Mouse (Mus musculus): ENCODE results near the gene Akt1s1.
A peak's percentile ranks its signal among the peaks of the same experiment; 100 is the strongest.
"Not testable (repeated sequence)": the region's sequence is repeated elsewhere in the genome, so short reads cannot be mapped to it uniquely, and the experiment has no call there.

Akt1s1 gene

GRCm38 (mm10) chr7:44869697-44870528 is 21.1 kb downstream of the Akt1s1 start, which contains the start of gene Ptov1:
Gene Ptov1, minus strand, starts transcription at chr7:44869788.
- DNase-seq (ENCODE audit: low spot score): peak; percentile 95

- no peak for DNase-seq (ENCODE audit: low spot score)
Measured at GRCm38 (mm10) chr7:44870614-44871013, 21.8 kb downstream of the Akt1s1 start.

- DNase-seq (ENCODE audit: low spot score): no peak
Measured at GRCm38 (mm10) chr7:44871181-44871580, 22.4 kb downstream of the Akt1s1 start.

GRCm38 (mm10) chr7:44871774-44872173 is 23.0 kb downstream of the Akt1s1 start:
- not testable (repeated sequence) for DNase-seq (ENCODE audit: low spot score)

GRCm38 (mm10) chr7:44877833-44878232 is 29.0 kb downstream of the Akt1s1 start:
- DNase-seq (ENCODE audit: low spot score): no peak

DNA sequence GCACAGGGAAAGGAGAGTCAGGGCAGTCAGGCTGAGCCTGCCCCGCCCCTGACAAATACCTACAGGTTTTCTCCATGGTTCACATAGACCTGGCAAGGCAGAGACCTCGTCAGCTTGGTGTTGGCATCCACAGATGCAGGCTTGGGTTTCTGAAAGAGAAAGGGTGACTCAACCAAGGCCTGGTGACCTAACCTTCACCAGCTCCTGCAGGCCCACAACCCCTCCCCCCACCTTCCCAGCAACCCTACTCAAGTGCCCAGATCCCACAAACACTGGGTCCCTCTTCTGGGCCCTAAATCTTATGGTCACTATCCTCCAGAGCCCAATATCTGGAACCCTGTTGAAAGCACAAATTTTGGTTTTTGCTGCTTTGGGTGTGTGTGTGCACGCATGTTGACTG is 34.2 kb downstream of the Akt1s1 start:
- DNase-seq (ENCODE audit: low spot score): no peak

- DNase-seq (ENCODE audit: low spot score): no peak
Measured at GRCm38 (mm10) chr7:44884637-44885036, 35.8 kb downstream of the Akt1s1 start.

DNA sequence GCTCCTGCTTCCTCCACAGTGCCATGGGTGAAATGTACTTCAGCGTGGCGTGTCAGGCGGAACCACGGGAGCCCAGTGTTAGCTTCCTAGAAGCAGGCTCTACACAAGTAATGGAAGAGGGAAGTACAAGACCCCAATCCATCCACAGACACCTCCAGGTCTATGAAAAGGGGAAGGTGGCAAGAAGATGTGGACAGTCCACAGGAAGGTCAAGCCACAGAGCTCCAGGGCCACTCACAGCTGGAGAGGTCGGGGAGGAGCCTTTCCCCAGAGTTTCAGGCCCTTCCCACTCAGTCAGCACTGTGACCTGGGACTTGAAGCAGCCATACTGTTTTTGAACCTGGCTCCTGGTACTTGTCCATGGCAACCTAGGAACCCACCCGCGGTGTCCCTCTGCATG is 38.2 kb downstream of the Akt1s1 start:
- no peak for DNase-seq (ENCODE audit: low spot score)

DNA sequence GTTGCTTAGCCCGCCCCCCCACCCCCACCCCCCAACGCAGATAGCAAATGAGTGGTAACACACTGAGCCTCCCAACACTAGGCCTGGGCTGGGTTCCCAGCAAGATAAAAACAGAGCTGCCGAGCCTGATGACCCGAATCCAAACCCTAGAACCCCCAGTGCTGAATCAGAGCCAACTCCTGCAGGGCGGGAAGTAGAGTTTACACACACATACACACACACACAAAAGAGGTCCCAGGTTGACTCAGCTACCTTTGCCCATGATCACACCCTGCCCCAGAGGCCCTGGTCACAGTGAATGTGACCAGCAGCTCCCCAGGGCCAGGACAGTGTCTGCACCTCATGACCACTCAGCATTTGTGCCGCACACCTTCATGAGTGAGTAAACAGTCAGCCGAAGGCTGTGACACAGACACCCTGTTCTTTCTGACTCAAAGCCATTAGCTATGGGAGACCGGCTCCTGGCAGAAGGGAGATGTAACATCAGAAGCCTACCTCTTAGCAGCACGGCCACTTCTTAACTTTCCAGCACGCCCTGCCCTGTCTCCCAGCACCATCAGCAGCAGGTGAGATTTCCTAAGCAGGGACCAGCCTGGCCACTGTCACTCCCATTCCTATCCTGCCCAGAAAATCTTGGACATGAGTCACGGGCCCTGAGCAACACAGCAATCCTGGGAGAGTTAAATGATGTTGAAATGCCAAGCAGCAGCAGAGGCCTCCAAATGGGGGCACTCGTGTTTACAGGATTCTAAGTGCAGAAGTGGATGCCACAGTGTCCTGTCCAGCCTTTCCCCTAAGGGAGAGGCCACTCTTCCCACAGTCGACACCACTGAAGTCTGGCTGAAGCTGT is 39.7 kb downstream of the Akt1s1 start:
- peak; percentile 78 for DNase-seq (ENCODE audit: low spot score)

GRCm38 (mm10) chr7:44890180-44890579 is 41.4 kb downstream of the Akt1s1 start:
- DNase-seq (ENCODE audit: low spot score): no peak

DNA sequence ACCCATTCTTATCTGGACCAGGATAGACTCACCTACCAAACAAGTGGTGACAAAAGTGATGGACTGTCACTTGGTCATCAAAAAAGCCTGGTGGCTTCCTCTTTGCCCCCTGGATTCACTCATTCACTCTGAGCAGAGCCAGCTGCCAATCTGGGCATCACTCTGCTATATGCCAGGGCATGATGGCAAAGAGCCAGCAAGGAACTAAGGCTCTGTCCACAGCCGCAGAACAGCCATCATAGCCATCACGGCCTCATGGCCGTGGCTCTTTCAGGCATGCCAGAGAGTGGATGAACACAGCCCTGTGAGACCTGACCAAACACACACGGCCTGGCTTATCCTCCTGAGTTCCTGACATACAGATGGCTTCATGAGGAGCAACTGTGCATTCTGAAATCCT is 41.9 kb downstream of the Akt1s1 start:
- DNase-seq (ENCODE audit: low spot score): no peak

GRCm38 (mm10) chr7:44891611-44892010 is 42.8 kb downstream of the Akt1s1 start:
- no peak for DNase-seq (ENCODE audit: low spot score)

DNA sequence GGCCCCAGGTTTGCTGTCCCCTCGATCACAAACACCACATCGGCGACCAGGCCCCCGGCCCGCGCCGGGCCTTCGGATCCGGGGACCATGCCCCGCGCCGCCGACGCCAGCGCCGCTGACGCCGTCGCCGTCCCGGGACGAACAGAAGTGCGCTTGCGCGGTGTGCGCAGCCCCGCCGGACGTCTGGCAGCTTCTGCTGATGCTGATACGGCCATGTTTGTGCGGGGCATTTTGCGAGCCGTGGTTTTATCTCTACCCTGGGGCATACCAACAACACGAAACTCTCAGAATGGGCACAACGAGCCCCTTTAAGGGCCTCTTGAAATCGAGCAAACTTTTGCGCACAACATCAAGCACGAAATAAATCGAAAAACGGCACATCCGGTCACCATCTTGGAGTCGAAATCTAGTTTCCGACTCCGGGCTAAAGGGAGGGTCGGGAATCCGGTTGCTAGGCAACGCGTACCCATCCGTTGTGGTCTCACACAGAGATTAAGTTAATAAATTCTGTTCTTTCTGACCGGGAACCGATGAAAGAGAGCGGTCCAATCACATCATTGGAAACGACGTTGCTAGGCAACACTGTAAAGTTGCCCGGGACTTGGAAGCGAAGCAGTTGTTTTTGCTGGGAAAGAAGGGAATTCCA is 43.6 kb downstream of the Akt1s1 start, which contains the start of gene Med25:
Gene Med25 (minus strand): TSS at position 437 of the 646 bp plus-strand sequence.
- peak; percentile 89 for DNase-seq (ENCODE audit: low spot score)

GRCm38 (mm10) chr7:44893197-44893596 is 44.4 kb downstream of the Akt1s1 start:
- peak; percentile 50 for DNase-seq (ENCODE audit: low spot score)

GRCm38 (mm10) chr7:44894175-44894574 is 45.4 kb downstream of the Akt1s1 start:
- DNase-seq (ENCODE audit: low spot score): no peak

DNA sequence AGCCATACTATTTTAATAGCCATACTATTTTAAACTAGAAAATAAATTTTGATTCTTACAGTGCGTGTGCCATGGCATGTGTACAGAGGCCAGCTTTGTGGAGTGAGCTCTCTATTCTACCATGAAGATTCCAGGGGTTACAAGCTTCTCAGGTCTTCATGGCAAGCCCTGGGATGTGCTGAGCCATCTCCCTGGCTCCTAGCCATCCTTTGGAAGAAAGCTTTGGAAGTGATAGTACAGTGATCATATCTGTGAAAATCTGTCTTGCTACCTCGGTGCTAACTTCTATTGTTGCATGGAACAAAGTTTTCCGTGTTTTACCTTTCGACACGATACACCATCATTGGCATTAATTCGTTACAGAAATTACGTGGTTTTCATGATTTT is 46.4 kb downstream of the Akt1s1 start:
- no peak for DNase-seq (ENCODE audit: low spot score)

- DNase-seq (ENCODE audit: low spot score): peak; percentile 93
Measured at GRCm38 (mm10) chr7:44895593-44896434, 47.0 kb downstream of the Akt1s1 start, which contains the start of gene Fuz. Gene Fuz, plus strand, starts transcription at chr7:44896079.

DNA sequence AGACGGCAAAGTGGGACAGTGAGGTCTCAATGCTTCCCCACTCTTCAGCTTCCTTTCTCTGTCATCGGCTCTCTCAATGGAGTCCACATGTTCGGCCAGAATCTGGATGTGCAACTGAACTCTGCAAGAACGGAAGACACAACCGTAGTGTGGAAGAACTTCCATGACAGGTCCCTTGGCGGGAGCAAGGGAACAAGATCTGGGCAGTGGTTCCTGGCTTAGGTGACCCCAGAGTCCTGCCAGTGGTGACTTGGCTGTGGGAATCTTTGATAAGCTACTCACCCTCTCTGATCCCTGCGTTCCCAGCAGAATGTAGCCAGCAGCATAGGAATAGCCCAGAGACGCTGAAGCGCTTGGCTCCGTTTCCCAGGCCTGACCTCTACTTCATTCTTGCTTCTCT is 47.7 kb downstream of the Akt1s1 start:
- no peak for DNase-seq (ENCODE audit: low spot score)

GRCm38 (mm10) chr7:44898607-44899006 is 49.8 kb downstream of the Akt1s1 start:
- DNase-seq (ENCODE audit: low spot score): no peak

GRCm38 (mm10) chr7:44900632-44901031 is 51.8 kb downstream of the Akt1s1 start:
- no peak for DNase-seq (ENCODE audit: low spot score)

DNA sequence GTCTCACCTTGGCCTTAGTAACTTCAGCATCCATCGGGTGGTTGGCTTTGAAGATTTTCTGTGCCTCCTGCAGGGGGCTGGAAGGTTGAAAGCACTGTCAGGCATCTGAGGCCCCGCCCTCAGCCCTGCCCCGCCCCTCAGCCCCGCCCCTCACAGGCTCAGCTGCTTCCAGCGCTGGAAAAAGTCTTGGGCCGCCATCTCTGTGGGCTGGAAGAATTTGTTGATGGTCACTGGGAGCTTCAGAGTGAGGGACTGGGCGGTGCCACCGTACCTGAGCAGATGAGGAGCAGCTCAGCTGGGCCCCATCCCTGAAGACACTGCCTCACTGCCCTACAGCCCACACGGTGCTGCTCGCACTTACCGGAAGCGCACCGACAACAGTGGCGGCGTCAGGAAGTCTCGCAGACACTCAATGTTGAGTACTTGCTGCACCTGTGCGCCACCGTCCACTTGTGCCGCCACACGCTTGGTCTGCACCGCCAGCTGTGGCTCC is 52.5 kb downstream of the Akt1s1 start:
- no peak for DNase-seq (ENCODE audit: low spot score)

All from adipocyte (in vitro differentiated cells).